Mouse (Mus musculus) neural tube, embryonic 12.5 days (tissue): ENCODE measurements around the gene Slc6a21. TPM values are rescaled to one million over a fixed set of nuclear protein-coding genes. Genes with fewer than 3 reads are reported as not detected.
A peak's percentile ranks its signal among the peaks of the same experiment; 100 is the strongest.
"Not testable (repeated sequence)": the region's sequence is repeated elsewhere in the genome, so short reads cannot be mapped to it uniquely, and the experiment has no call there.

Experiments used
- ATAC-seq: fragments of 200-750 bp; cut with Nextera tagmentation; 2 replicates; pipeline ENCODE4 v1.8.0; 2017; ENCODE audit warnings: low read depth, mild to moderate bottlenecking, moderate TSS enrichment, moderate library complexity; ENCODE audit not compliant: low FRiP score
- H3K27ac ChIP-seq: fragments of 300-500 bp; sonication (generic); 2 replicates; pipeline ENCODE4 v1.5.1; 2016
- H3K27me3 ChIP-seq: fragments of 300-500 bp; sonication (generic); replicated peaks from 2 replicates; pipeline ENCODE4 v1.6.1; 2016; ENCODE audit warnings: mild to moderate bottlenecking
- H3K36me3 ChIP-seq: fragments of 300-500 bp; sonication (generic); 2 replicates; pipeline ENCODE4 v1.6.1; 2016; ENCODE audit warnings: mild to moderate bottlenecking
- H3K4me1 ChIP-seq: fragments of 300-500 bp; sonication (generic); 2 replicates; pipeline ENCODE4 v1.6.1; 2016
- H3K4me2 ChIP-seq: fragments of 300-500 bp; sonication (generic); replicated peaks from 2 replicates; pipeline ENCODE4 v1.6.1; 2016; ENCODE audit warnings: mild to moderate bottlenecking
- H3K4me3 ChIP-seq: fragments of 300-500 bp; sonication (generic); 2 replicates; pipeline ENCODE4 v1.5.1; 2016
- H3K9ac ChIP-seq: fragments of 300-500 bp; sonication (generic); 2 replicates; pipeline ENCODE4 v1.6.1; 2016; ENCODE audit warnings: mild to moderate bottlenecking
- H3K9me3 ChIP-seq: fragments of 300-500 bp; sonication (generic); 2 replicates; pipeline ENCODE4 v1.6.1; 2016; ENCODE audit warnings: mild to moderate bottlenecking
- WGBS: fragments of 180-500 bp; shearing (Covaris S2); methylation state at CpG from one replicate; pipeline ENCODE4 v1.1.7; 2016; 5-methylcytosine and 5-hydroxymethylcytosine counted together
- polyA plus RNA-seq: library from polyadenylated mRNA; unstranded; fragments of >200 nt; fragmentation: Nextera tagmentation; extraction: Ambion mirVana; gene quantifications from 2 replicates; pipeline ENCODE4 v1.2.1, GENCODE M21; 2016

Gene Slc6a21
- polyA plus RNA-seq, 1 experiment from 2014 or later, result not detected

GRCm38 (mm10) chr7:45237747-45238699 is 39.3 kb upstream of the Slc6a21 start:
- no peak for ATAC-seq
- WGBS, result 76% methylated on average over 17 of the region's 17 CpGs
- peaks cover 45% of the 10 kb centered on the region for H3K27me3 ChIP-seq

GRCm38 (mm10) chr7:45238723-45239496 is 38.4 kb upstream of the Slc6a21 start, which contains the start of gene Cd37:
Gene Cd37 (minus strand): TSS chr7:45239115.
- H3K27me3 ChIP-seq, result peaks cover 45% of the 10 kb centered on the region
- no peak within 1 kb of the TSS for H3K4me2 ChIP-seq
- no peaks in the 10 kb centered on the region for H3K36me3 ChIP-seq

More at GRCm38 (mm10) chr7:45237747-45238699, 39.3 kb upstream of the Slc6a21 start:
- H3K36me3 ChIP-seq, result peaks cover under 1% of the 10 kb centered on the region; the same call in 1 of the 2 replicates
- H3K4me1 ChIP-seq, result peaks cover 22% of the 10 kb centered on the region
- no peak overlapping the region for H3K9ac ChIP-seq
- no peak overlapping the region for H3K4me2 ChIP-seq
- H3K27ac ChIP-seq, result no peak overlapping the region
- H3K9me3 ChIP-seq, result no peaks in the 10 kb centered on the region
- H3K4me3 ChIP-seq, result no peak overlapping the region

GRCm38 (mm10) chr7:45240109-45240508 is 37.2 kb upstream of the Slc6a21 start:
- Histone ChIP-seq H3K4me3 (no peak overlapping the region), H3K9ac (no peak overlapping the region), H3K36me3 (no peaks in the 10 kb centered on the region), H3K27ac (no peak overlapping the region), H3K27me3 (peaks cover 45% of the 10 kb centered on the region), H3K4me2 (peak overlapping the region; percentile 62; the same call in 1 of the 2 replicates), H3K9me3 (no peaks in the 10 kb centered on the region), H3K4me1 (peaks cover 8% of the 10 kb centered on the region)
- ATAC-seq, result no peak
- 82% methylated on average over 7 of the region's 7 CpGs for WGBS

More at GRCm38 (mm10) chr7:45238723-45239496, 38.4 kb upstream of the Slc6a21 start, which contains the start of gene Cd37:
- H3K9me3 ChIP-seq, result no peaks in the 10 kb centered on the region
- no peak for ATAC-seq
- H3K4me3 ChIP-seq, result no peak within 1 kb of the TSS
- H3K9ac ChIP-seq, result no peak within 1 kb of the TSS
- H3K4me1 ChIP-seq, result peaks cover 17% of the 10 kb centered on the region
- H3K27ac ChIP-seq, result no peak within 1 kb of the TSS
- WGBS, result 36% methylated on average over 20 of the region's 20 CpGs

- WGBS, result 8% methylated on average over 51 of the region's 53 CpGs
- Histone ChIP-seq H3K9ac (peak within 1 kb of the TSS; percentile 44), H3K27me3 (peaks cover 41% of the 10 kb centered on the region)
Observed at GRCm38 (mm10) chr7:45240633-45241388, 36.5 kb upstream of the Slc6a21 start, which contains the start of gene Slc6a16. Gene Slc6a16 (plus strand): TSS chr7:45241085.

GRCm38 (mm10) chr7:45241389-45241749 is 35.9 kb upstream of the Slc6a21 start:
- Histone ChIP-seq H3K4me3 (no peak overlapping the region), H3K9ac (no peak overlapping the region), H3K4me1 (peaks cover 8% of the 10 kb centered on the region), H3K4me2 (peak overlapping the region; percentile 62), H3K27me3 (peaks cover 37% of the 10 kb centered on the region), H3K36me3 (no peaks in the 10 kb centered on the region), H3K27ac (no peak overlapping the region), H3K9me3 (no peaks in the 10 kb centered on the region)
- ATAC-seq, result no peak
- 82% methylated on average over 6 of the region's 6 CpGs for WGBS

More at GRCm38 (mm10) chr7:45240633-45241388, 36.5 kb upstream of the Slc6a21 start, which contains the start of gene Slc6a16:
- H3K4me1 ChIP-seq, result peaks cover 8% of the 10 kb centered on the region
- H3K4me2 ChIP-seq, result peak within 1 kb of the TSS; percentile 62
- H3K27ac ChIP-seq, result no peak within 1 kb of the TSS
- no peaks in the 10 kb centered on the region for H3K9me3 ChIP-seq
- peak within 1 kb of the TSS; percentile 31 for H3K4me3 ChIP-seq
- no peaks in the 10 kb centered on the region for H3K36me3 ChIP-seq
- ATAC-seq, result no peak

- no peak for ATAC-seq
- Histone ChIP-seq H3K4me3 (no peak overlapping the region), H3K4me1 (no peaks in the 10 kb centered on the region), H3K36me3 (no peaks in the 10 kb centered on the region), H3K27me3 (no peaks in the 10 kb centered on the region), H3K27ac (no peak overlapping the region), H3K9ac (no peak overlapping the region), H3K9me3 (no peaks in the 10 kb centered on the region), H3K4me2 (no peak overlapping the region)
- WGBS, result 37% methylated on average over 3 of the region's 3 CpGs
Observed at GRCm38 (mm10) chr7:45247666-45248065, 29.6 kb upstream of the Slc6a21 start.

GRCm38 (mm10) chr7:45253806-45254205 is 23.5 kb upstream of the Slc6a21 start:
- no peak overlapping the region for H3K4me2 ChIP-seq
- no peak for ATAC-seq
- no peak overlapping the region for H3K9ac ChIP-seq
- no peaks in the 10 kb centered on the region for H3K27me3 ChIP-seq
- WGBS, result 90% methylated on average over 8 of the region's 8 CpGs
- H3K36me3 ChIP-seq, result no peaks in the 10 kb centered on the region
- H3K27ac ChIP-seq, result no peak overlapping the region
- H3K9me3 ChIP-seq, result no peaks in the 10 kb centered on the region
- no peak overlapping the region for H3K4me3 ChIP-seq
- no peaks in the 10 kb centered on the region for H3K4me1 ChIP-seq

GRCm38 (mm10) chr7:45255822-45256221 is 21.5 kb upstream of the Slc6a21 start:
- H3K27me3 ChIP-seq, ATAC-seq, H3K9ac ChIP-seq, H3K4me2 ChIP-seq, H3K4me3 ChIP-seq, H3K27ac ChIP-seq, H3K9me3 ChIP-seq, H3K4me1 ChIP-seq, H3K36me3 ChIP-seq: not testable (repeated sequence)
- WGBS, result 84% methylated on average over 5 of the region's 7 CpGs

GRCm38 (mm10) chr7:45257063-45257840 is 20.1 kb upstream of the Slc6a21 start:
- Histone ChIP-seq H3K4me1 (no peaks in the 10 kb centered on the region), H3K4me2 (no peak overlapping the region), H3K27me3 (no peaks in the 10 kb centered on the region), H3K9ac (no peak overlapping the region), H3K9me3 (no peaks in the 10 kb centered on the region), H3K36me3 (no peaks in the 10 kb centered on the region), H3K27ac (no peak overlapping the region), H3K4me3 (no peak overlapping the region)
- 63% methylated on average over 11 of the region's 11 CpGs for WGBS
- no peak for ATAC-seq

GRCm38 (mm10) chr7:45259281-45259680 is 18.0 kb upstream of the Slc6a21 start:
- Histone ChIP-seq H3K27ac (no peak overlapping the region), H3K4me2 (no peak overlapping the region), H3K4me3 (no peak overlapping the region), H3K4me1 (no peaks in the 10 kb centered on the region), H3K36me3 (no peaks in the 10 kb centered on the region), H3K27me3 (no peaks in the 10 kb centered on the region), H3K9me3 (no peaks in the 10 kb centered on the region), H3K9ac (no peak overlapping the region)
- ATAC-seq, result no peak
- WGBS, result 83% methylated on average over 8 of the region's 8 CpGs

GRCm38 (mm10) chr7:45262266-45262665 is 15.0 kb upstream of the Slc6a21 start:
- no peak for ATAC-seq
- H3K36me3 ChIP-seq, result no peaks in the 10 kb centered on the region
- H3K4me2 ChIP-seq, result no peak overlapping the region
- H3K27me3 ChIP-seq, result no peaks in the 10 kb centered on the region
- H3K9me3 ChIP-seq, result no peaks in the 10 kb centered on the region
- no peak overlapping the region for H3K4me3 ChIP-seq
- H3K4me1 ChIP-seq, result no peaks in the 10 kb centered on the region
- 70% methylated on average over 7 of the region's 7 CpGs for WGBS
- no peak overlapping the region for H3K9ac ChIP-seq
- H3K27ac ChIP-seq, result no peak overlapping the region
